Mouse (Mus musculus) embryonic facial prominence, embryonic 10.5 days (tissue): ENCODE data around the gene Csf3. TPM values are rescaled to one million over a fixed set of nuclear protein-coding genes. Genes with fewer than 3 reads are reported as not detected.

Experiments
- DNase-seq: peaks from one replicate; pipeline ENCODE4 v3.0.0-alpha.2; 2017; ENCODE audit warnings: low spot score
- H3K27ac ChIP-seq: fragments of 300-500 bp; sonication (generic); replicated peaks from 2 replicates; pipeline ENCODE4 v1.5.1; 2016; ENCODE audit warnings: mild to moderate bottlenecking
- H3K27me3 ChIP-seq: fragments of 300-500 bp; sonication (generic); replicated peaks from 2 replicates; pipeline ENCODE4 v1.6.1; 2016; ENCODE audit warnings: low read depth, mild to moderate bottlenecking; ENCODE audit not compliant: poor library complexity, severe bottlenecking
- H3K36me3 ChIP-seq: fragments of 300-500 bp; sonication (generic); replicated peaks from 2 replicates; pipeline ENCODE4 v1.6.1; 2016; ENCODE audit warnings: mild to moderate bottlenecking, moderate library complexity
- H3K4me1 ChIP-seq: fragments of 300-500 bp; sonication (generic); 2 replicates; pipeline ENCODE4 v1.6.1; 2016
- H3K4me3 ChIP-seq: fragments of 300-500 bp; sonication (generic); 2 replicates; pipeline ENCODE4 v1.5.1; 2016; ENCODE audit warnings: mild to moderate bottlenecking, moderate library complexity
- H3K9me3 ChIP-seq: fragments of 300-500 bp; sonication (generic); 2 replicates; pipeline ENCODE4 v1.6.1; 2016; ENCODE audit warnings: mild to moderate bottlenecking
- WGBS: fragments of 180-500 bp; shearing (Covaris S2); methylation state at CpG from one replicate; pipeline ENCODE4 v1.1.7; 2016; 5-methylcytosine and 5-hydroxymethylcytosine counted together
- polyA plus RNA-seq: library from polyadenylated mRNA; unstranded; fragments of >200 nt; fragmentation: Nextera tagmentation; extraction: Ambion mirVana; gene quantifications from 2 replicates; pipeline ENCODE4 v1.2.1, GENCODE M21; 2016

Gene Csf3
- polyA plus RNA-seq, 1 experiment from 2014 or later = not detected

DNA sequence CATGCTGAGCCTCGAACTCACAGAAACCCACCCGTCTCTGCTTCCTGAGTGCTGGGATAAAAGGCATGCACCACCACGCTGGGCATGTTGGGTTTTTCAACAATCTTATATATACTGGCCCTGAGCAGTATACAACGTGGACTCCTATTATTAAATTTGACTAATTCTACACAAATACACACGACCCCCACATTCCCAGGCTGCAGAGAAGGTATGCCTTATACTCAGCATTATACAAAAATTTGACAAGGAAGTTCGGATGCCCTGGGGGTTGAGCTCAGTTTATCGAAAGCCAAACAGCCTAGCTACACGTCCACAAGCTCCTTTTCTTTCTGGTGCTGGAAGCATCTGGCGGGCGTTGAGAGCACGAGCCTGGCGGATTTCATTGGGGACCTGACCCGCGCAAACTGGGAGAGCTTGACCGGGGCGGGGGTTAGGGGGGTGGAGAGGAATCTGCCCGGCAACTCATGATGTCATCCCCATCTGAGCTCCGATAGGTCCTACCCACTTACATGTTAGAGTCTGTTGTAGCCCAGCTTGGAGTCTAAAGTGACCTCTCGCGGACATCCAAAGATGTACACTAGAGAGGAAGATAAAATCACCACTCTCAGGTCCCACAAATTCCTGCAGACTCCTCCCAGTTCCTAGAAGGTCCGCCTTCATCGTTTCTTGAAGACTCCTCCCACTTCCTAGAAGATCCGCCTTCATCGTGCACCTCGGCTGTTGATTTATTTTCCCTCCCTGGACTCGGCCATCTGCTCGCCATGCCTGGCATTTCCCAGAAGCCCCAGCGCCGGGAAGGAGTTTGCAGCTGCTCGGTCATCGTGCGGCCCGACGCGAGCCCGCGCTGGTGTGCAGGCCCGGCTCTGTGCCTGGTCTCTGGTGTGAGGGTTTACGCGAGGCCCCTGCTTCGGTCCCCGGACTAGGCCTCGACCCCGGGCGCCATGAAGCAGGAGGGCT is 19.0 kb upstream of the Csf3 start, which contains the start of gene Psmd3:
Psmd3 (plus strand) TSS at position 769 of the 960 bp plus-strand sequence.
- Histone ChIP-seq H3K36me3 (peaks cover 31% of the 10 kb centered on the region), H3K27ac (peak within 1 kb of the TSS; percentile 95), H3K4me1 (peaks cover 17% of the 10 kb centered on the region), H3K4me3 (peak within 1 kb of the TSS; percentile 100), H3K27me3 (no peaks in the 10 kb centered on the region), H3K9me3 (no peaks in the 10 kb centered on the region)
- WGBS = 6% methylated on average over 45 of the region's 45 CpGs
- DNase-seq = peak; percentile 97

DNA sequence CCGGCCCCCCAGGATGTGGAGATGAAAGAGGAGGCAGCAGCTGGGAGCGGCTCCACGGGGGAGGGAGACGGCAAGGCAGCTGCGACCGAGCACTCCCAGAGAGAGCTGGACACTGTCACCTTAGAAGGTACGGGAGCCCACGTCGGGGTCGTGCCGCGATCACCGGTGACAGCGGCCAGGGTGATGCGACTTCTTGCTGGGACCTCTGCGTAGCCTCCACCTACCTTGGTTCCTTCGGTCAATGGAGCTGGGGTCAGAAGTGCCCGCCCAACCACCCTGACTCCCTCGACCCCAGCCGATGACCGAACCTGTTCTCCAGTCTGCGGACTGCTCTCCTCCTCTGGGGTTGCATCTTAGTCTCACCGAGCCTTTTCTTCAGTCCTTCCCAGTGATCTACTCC is 18.3 kb upstream of the Csf3 start:
- Histone ChIP-seq H3K4me1 (peaks cover 17% of the 10 kb centered on the region), H3K9me3 (no peaks in the 10 kb centered on the region), H3K36me3 (peaks cover 38% of the 10 kb centered on the region), H3K27ac (peak overlapping the region; percentile 95), H3K27me3 (no peaks in the 10 kb centered on the region), H3K4me3 (peak overlapping the region; percentile 100)
- under 1% methylated on average over 23 of the region's 23 CpGs for WGBS
- DNase-seq = no peak

DNA sequence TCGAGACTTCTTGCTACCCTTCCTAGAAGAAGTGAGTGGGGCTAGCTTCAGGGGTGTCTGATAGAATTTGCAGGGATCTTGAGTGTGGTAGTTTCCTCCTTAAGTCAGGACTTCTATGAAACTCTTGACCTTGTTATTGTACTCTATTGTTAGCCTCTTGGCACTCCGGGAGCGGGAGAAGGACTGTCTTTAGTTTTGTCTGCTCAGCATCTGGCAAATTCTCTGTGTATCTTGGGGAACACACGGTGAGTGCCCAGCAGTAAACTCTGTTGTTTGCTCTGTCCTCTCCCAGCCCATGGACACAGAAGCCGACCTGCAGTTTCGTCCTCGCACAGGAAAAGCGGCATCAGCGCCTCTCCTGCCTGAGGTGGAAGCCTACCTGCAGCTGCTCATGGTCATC is 15.4 kb upstream of the Csf3 start:
- DNase-seq = no peak
- Histone ChIP-seq H3K36me3 (peaks cover 63% of the 10 kb centered on the region), H3K4me1 (peaks cover 17% of the 10 kb centered on the region), H3K4me3 (no peak overlapping the region), H3K27me3 (no peaks in the 10 kb centered on the region), H3K9me3 (no peaks in the 10 kb centered on the region), H3K27ac (no peak overlapping the region)
- WGBS = 93% methylated on average over 9 of the region's 9 CpGs

DNA sequence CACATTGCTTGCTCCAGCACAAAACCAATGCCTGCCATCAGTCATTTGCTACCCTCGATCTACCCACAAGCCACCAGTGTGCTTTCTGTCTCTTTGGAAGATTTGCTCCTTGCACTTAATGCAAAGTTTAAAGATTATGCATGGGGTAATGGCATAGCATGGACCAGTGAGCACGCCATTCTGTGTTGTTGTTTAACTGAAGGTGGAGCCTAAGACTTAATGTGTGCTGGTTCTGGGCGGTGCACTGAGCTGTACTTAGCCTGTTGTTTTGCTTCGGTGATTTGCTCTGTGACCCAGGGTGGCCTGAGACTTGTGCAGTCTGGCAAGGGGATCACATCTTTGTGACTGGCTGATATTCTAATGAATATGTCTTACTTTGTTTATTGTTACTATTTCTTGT is 14.1 kb upstream of the Csf3 start:
- Histone ChIP-seq H3K4me3 (no peak overlapping the region), H3K9me3 (no peaks in the 10 kb centered on the region), H3K4me1 (peaks cover 12% of the 10 kb centered on the region), H3K27me3 (no peaks in the 10 kb centered on the region), H3K36me3 (peaks cover 77% of the 10 kb centered on the region), H3K27ac (no peak overlapping the region)
- 88% methylated on average over 4 of the region's 4 CpGs for WGBS
- no peak for DNase-seq

DNA sequence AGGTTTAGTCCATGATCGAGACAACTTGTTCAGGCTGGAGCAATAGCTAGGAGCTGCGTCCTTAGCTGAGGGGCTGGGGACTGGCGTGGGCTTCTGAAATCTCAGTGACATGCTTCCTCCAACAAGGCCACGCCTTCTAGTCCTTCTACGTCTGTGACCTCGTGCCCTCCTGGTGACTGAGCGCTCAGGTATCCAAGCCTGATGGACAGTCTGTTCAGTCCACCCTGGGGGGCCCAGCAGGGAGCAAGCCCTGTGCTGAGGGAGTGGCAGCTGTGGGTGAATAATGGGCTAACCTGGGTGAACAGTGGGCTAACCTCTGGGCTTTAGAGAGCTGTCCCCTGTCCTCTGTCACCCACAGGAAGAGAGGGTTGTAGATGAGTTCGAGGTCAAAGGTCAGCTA is 13.1 kb upstream of the Csf3 start:
- Histone ChIP-seq H3K4me1 (peaks cover 12% of the 10 kb centered on the region), H3K36me3 (peaks cover 87% of the 10 kb centered on the region), H3K4me3 (no peak overlapping the region), H3K9me3 (no peaks in the 10 kb centered on the region), H3K27ac (no peak overlapping the region), H3K27me3 (no peaks in the 10 kb centered on the region)
- no peak for DNase-seq
- 86% methylated on average over 8 of the region's 8 CpGs for WGBS

DNA sequence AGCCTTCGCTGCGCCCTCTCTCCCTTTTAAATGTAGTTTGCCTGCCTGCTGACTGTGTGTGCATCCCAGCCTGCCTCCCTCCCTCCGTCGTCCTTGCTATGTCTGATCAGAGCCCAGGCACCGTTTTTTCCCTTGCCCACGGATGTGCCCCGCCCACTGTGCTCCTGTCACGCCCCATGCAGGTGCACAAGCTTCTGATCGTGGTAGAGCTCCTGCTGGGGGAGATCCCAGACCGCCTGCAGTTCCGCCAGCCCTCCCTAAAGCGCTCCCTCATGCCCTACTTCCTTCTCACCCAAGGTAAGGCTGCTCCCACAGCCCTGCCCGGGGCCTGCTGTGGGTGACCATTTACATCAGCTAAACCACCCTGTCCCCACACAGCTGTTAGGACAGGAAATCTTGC is 7.9 kb upstream of the Csf3 start:
- Histone ChIP-seq H3K9me3 (no peaks in the 10 kb centered on the region), H3K4me3 (no peak overlapping the region), H3K27ac (no peak overlapping the region), H3K36me3 (peaks cover 89% of the 10 kb centered on the region), H3K27me3 (no peaks in the 10 kb centered on the region), H3K4me1 (no peaks in the 10 kb centered on the region)
- no peak for DNase-seq
- WGBS = 81% methylated on average over 13 of the region's 13 CpGs

DNA sequence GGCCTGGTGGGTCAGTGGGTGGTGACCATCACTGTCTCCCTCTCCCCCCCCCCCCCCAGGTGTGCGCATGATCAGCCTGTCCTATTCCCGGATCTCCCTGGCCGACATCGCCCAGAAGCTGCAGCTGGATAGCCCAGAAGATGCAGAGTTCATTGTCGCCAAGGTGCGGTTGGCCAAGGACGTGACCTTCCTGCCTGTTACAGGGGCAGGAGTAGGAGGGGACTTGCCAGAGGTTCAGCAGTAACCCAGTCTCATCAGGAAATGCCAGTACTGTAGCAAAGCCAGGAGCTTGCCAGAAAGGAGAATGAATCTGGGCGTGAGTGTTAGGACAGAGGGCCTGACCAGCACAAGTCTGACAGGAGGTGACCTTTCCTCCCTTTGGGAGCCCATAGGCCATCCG is 7.3 kb upstream of the Csf3 start:
- H3K27me3 ChIP-seq = no peaks in the 10 kb centered on the region
- H3K27ac ChIP-seq = no peak overlapping the region
- no peak for DNase-seq
- no peaks in the 10 kb centered on the region for H3K4me1 ChIP-seq
- no peaks in the 10 kb centered on the region for H3K9me3 ChIP-seq
- WGBS = 94% methylated on average over 9 of the region's 9 CpGs
- no peak overlapping the region for H3K4me3 ChIP-seq
- H3K36me3 ChIP-seq = peaks cover 84% of the 10 kb centered on the region

DNA sequence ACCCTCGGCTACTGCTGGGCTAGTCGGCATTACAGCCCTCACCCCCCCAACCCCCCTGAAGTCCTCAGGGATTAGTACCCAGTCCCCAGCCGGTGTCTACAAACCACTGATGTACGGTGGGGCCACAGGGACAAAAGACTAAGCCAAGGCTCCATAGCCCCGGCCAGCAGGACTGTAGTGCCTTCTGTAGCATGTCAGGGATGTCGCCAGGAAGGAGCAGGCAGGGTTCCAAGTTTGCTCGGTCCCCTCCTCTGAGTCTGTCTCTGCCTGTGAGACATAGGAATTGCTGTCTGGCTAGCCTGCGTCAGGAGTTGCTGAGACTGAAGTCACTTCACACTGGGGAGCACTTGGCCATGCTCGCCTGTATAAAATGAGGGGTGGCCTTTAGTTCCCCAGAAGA is 6.8 kb upstream of the Csf3 start:
- 85% methylated on average over 9 of the region's 9 CpGs for WGBS
- no peak for DNase-seq
- no peaks in the 10 kb centered on the region for H3K27me3 ChIP-seq
- H3K27ac ChIP-seq = no peak overlapping the region
- H3K36me3 ChIP-seq = peaks cover 80% of the 10 kb centered on the region
- no peaks in the 10 kb centered on the region for H3K9me3 ChIP-seq
- no peaks in the 10 kb centered on the region for H3K4me1 ChIP-seq
- no peak overlapping the region for H3K4me3 ChIP-seq

DNA sequence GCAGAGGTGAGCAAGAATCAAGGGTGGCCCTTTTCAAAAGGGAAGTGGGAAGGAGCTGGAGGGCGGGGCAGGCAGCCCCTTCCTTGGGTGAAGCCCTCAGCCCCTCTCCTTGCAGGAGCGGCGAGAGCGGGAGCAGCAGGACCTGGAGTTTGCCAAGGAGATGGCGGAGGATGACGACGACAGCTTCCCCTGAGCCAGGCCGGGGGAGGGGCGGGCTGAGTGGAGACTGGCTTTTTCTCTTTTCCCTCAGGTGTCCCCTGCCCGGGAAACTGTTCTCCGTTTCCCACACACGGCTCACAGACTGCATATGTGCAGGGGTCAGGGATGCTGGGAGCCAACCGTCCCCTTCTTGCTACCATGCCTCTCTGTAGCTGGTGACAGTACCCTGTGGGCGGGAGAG is 5.7 kb upstream of the Csf3 start:
- H3K27me3 ChIP-seq = no peaks in the 10 kb centered on the region
- WGBS = 77% methylated on average over 14 of the region's 14 CpGs
- H3K4me1 ChIP-seq = peaks cover 6% of the 10 kb centered on the region
- H3K4me3 ChIP-seq = no peak overlapping the region
- H3K9me3 ChIP-seq = no peaks in the 10 kb centered on the region
- H3K36me3 ChIP-seq = peaks cover 69% of the 10 kb centered on the region
- no peak overlapping the region; the same call in 1 of the 2 replicates for H3K27ac ChIP-seq
- no peak for DNase-seq

DNA sequence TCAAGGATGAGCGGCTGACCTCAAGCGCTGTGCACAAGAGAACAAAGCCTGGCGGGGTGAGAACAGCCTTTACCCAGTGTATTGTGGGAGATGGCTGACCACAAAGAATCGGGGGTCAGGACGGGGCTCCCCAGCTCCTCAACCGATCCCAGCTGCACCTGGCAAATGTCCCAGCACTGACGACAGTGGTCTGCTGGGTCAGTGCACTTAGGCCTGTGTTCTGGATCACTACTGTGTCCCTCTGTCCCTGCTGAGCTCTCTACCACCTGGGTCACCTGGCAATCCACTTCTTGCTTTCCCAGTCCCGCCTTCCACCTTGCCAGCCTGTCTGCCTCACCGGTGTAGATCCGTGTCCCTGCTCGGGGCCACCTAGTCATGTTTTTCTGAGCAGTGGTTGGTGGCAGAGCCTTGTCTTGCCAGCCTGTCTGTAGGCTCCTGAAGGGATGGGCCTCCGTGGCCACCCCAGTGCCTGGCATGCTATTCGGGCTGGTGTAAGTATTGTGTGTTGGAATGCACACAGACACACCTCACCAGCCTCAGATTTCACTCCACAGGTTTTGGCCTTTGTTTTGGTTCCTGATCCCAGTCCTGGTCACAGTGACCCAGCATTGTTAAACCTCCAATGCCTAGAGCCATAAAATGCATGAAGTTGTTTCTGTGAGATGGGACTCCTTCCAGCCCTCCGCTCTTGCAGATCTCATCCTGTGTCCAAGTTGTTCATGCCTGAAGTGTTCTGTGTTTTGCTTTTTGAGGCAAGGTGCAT is 4.4 kb upstream of the Csf3 start:
- H3K9me3 ChIP-seq = no peaks in the 10 kb centered on the region
- DNase-seq = no peak
- H3K36me3 ChIP-seq = peaks cover 57% of the 10 kb centered on the region
- 89% methylated on average over 14 of the region's 14 CpGs for WGBS
- peaks cover 11% of the 10 kb centered on the region for H3K4me1 ChIP-seq
- peaks cover 6% of the 10 kb centered on the region; the same call in 1 of the 2 replicates for H3K27me3 ChIP-seq
- no peak overlapping the region for H3K27ac ChIP-seq
- no peak overlapping the region for H3K4me3 ChIP-seq

DNA sequence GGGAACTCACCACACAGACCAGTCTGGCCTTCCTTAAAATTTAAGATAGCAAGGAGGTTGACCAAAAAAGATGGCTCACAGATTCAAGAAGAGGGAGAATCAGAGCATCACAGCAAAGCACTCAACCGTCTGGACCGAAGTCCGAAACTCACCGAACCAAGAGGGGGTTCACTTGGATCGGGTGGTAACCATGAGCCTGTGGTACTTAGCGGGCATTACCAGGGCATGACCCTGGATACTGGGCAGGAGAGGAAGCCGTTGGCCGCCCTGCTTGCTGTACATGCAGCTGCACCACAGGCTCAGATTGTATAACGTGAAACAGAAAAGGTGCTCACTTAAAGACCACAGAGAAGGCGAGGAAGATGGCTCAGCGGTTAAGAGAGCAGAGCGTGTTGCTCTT is 3.8 kb upstream of the Csf3 start:
- H3K36me3 ChIP-seq = peaks cover 51% of the 10 kb centered on the region
- H3K27ac ChIP-seq = no peak overlapping the region
- 92% methylated on average over 12 of the region's 12 CpGs for WGBS
- H3K4me1 ChIP-seq = peaks cover 17% of the 10 kb centered on the region
- H3K4me3 ChIP-seq = no peak overlapping the region
- no peak for DNase-seq
- no peaks in the 10 kb centered on the region for H3K9me3 ChIP-seq
- peaks cover 12% of the 10 kb centered on the region for H3K27me3 ChIP-seq

DNA sequence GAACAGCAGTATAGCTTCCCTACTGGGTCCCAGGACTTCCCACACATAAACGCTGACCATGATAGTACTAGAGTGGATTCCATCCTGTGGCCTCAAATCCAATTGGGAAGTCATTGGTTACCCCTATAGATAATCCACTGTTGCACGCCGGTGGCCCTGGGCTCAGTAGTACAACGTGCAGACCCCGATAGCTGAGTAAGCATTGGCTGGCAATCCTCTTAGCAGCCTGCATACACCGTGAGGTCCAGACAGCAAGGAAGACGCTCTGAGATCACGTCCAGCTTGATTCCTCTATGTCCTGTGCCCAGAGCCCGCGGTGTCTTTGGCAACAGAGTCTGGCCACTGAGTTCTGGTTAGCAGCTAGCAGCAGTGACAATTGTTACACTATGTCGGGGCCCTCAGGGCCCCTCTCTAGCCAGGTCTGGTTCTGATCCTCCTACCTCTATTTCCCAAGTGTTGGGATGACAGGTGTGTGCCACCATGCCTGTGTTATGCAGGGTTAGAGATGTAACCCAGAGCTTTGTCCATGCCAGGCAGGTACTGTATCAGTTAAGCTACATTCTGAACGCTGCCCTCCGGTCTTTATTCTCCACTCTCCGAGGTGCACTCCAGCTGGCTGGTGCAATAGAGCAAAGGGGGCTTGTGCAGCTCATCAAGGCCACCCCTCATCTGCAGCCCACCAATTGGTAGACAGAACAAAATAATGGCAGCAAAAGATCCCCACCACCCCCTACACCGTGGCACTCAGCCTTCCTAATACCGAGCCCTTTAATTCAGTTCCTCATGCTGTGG is 2.0 kb upstream of the Csf3 start:
- no peak for DNase-seq
- no peaks in the 10 kb centered on the region for H3K9me3 ChIP-seq
- peaks cover 14% of the 10 kb centered on the region for H3K27me3 ChIP-seq
- no peak overlapping the region for H3K4me3 ChIP-seq
- peaks cover 37% of the 10 kb centered on the region for H3K36me3 ChIP-seq
- H3K4me1 ChIP-seq = peaks cover 19% of the 10 kb centered on the region
- no peak overlapping the region for H3K27ac ChIP-seq
- WGBS = 84% methylated on average over 16 of the region's 16 CpGs
